Mouse (Mus musculus) neural tube, embryonic 13.5 days (tissue): ENCODE data around the gene Zfp664. TPM values are rescaled to one million over a fixed set of nuclear protein-coding genes. Genes with fewer than 3 reads are reported as not detected.

Experiments used
- ATAC-seq: fragments of 200-750 bp; cut with Nextera tagmentation; 2 replicates; pipeline ENCODE4 v1.8.0; 2017; ENCODE audit warnings: low read depth, mild to moderate bottlenecking, moderate TSS enrichment, moderate library complexity
- H3K27ac ChIP-seq: fragments of 300-500 bp; sonication (generic); replicated peaks from 2 replicates; pipeline ENCODE4 v1.5.1; 2015; ENCODE audit warnings: moderate library complexity, mild to moderate bottlenecking, inconsistent platforms
- H3K27me3 ChIP-seq: fragments of 300-500 bp; sonication (generic); 2 replicates; pipeline ENCODE4 v1.6.1; 2015; ENCODE audit warnings: mild to moderate bottlenecking, inconsistent platforms
- H3K36me3 ChIP-seq: fragments of 300-500 bp; sonication (generic); 2 replicates; pipeline ENCODE4 v1.6.1; 2015; ENCODE audit warnings: mild to moderate bottlenecking, inconsistent platforms
- H3K4me1 ChIP-seq: fragments of 300-500 bp; sonication (generic); replicated peaks from 2 replicates; pipeline ENCODE4 v1.6.1; 2015; ENCODE audit warnings: inconsistent platforms
- H3K4me2 ChIP-seq: fragments of 300-500 bp; sonication (generic); 2 replicates; pipeline ENCODE4 v1.6.1; 2015; ENCODE audit warnings: inconsistent platforms, mild to moderate bottlenecking, moderate library complexity
- H3K4me3 ChIP-seq: fragments of 300-500 bp; sonication (generic); 2 replicates; pipeline ENCODE4 v1.5.1; 2015; ENCODE audit warnings: mild to moderate bottlenecking, inconsistent platforms
- H3K9ac ChIP-seq: fragments of 300-500 bp; sonication (generic); 2 replicates; pipeline ENCODE4 v1.6.1; 2015; ENCODE audit warnings: moderate library complexity, mild to moderate bottlenecking, inconsistent platforms
- H3K9me3 ChIP-seq: fragments of 300-500 bp; sonication (generic); 2 replicates; pipeline ENCODE4 v1.6.1; 2016; ENCODE audit warnings: inconsistent platforms
- WGBS: fragments of 180-500 bp; shearing (Covaris S2); methylation state at CpG from one replicate; pipeline ENCODE4 v1.1.7; 2015; 5-methylcytosine and 5-hydroxymethylcytosine counted together
- polyA plus RNA-seq: library from polyadenylated mRNA; unstranded; fragments of >200 nt; fragmentation: Nextera tagmentation; extraction: Ambion mirVana; gene quantifications from 2 replicates; pipeline ENCODE4 v1.2.1, GENCODE M21; 2015

The Zfp664 gene
- polyA plus RNA-seq, 1 experiment from 2014 or later, result 147 TPM

DNA sequence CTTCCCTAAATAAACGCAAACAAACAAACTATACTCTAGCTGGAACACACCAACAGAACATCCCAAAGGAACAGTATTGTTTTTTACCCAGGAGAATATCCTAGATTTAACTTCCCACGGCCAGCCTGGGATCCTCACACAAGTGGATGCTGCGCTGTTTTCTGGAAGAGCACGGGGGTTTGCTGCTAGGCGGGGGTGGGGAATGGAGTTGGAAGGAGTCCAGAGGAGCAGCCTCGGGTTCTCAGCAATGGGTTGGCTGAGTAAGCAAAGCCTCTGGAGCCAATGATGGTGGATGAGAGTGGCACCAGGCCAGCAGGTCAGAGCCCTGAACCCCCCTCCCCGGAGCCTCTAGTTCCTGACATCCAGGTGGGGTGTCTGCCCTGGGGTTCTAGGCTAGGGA lies 72.1 kb downstream of the Zfp664 start:
- Histone ChIP-seq H3K27me3 (no peaks in the 10 kb centered on the region), H3K4me2 (no peak overlapping the region), H3K9ac (peak overlapping the region; percentile 31), H3K36me3 (no peaks in the 10 kb centered on the region), H3K9me3 (0 out of 2 replicates have a peak, but pooled peaks cover 4% of the 10 kb centered on the region), H3K4me1 (peaks cover 20% of the 10 kb centered on the region), H3K27ac (no peak overlapping the region), H3K4me3 (no peak overlapping the region)
- no peak for ATAC-seq
- 57% methylated on average over 7 of the region's 7 CpGs for WGBS

DNA sequence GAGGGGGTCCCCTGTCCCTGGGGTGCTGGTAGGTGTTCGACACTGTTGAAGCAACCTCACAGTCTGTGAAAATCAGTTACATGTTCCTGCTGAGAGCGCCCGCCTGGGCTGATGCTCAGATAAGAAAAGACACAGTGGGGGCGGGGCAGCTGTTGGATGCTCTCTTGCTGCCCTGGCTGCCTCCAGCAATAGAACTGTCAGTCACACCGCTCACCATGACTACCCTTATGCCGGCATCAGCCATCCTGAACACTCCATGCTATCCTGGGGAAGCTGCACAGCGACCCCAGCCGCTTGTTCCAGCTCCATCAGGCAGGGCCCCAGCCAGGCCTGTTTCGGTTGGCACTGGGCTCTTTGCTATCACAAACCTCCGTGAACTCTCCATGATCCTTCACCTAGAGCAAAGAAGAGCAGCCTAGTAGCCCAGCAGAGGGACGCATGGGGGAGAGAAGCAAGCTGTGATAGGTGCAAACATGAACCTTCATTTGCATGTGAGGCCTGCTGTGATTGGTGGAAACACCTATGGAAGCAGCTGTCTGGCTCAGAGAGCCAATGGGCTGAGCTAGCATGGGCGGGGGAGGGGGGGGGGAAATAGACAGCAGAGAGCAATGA lies 80.8 kb downstream of the Zfp664 start:
- Histone ChIP-seq H3K9me3 (peaks cover 8% of the 10 kb centered on the region; the same call in 1 of the 2 replicates), H3K9ac (no peak overlapping the region), H3K4me2 (no peak overlapping the region), H3K27ac (no peak overlapping the region), H3K27me3 (no peaks in the 10 kb centered on the region), H3K36me3 (no peaks in the 10 kb centered on the region), H3K4me3 (no peak overlapping the region), H3K4me1 (no peaks in the 10 kb centered on the region)
- no peak for ATAC-seq
- WGBS, result 68% methylated on average over 12 of the region's 12 CpGs

DNA sequence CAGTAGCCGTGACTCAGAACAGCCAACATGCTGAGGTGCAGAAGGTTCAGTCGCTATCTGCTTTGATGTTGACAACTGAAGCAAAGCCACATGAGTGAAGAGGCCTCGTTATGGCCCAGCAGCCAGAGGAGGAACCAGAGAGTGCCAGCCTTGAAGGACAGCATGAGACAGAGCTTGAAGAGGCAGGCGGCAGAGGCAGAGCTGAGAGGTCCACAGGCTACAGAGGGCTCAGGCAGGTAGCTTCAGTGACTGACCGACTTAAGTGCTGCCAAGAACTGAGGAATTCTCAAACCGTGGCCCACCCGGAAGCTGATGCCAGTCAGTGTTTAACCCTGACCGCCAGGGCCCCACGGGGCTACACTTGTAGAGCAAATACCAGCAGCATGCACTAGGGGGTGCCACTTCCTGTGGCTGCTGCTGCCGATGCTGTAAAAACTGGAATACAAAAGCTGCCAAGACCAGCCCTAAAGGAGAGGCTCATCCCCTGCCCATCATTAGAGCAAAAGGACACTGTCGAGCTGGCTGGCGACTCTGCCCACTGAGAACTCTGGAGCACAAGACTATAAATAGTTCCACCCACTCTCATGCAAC lies 81.4 kb downstream of the Zfp664 start:
- Histone ChIP-seq H3K4me3 (no peak overlapping the region), H3K9ac (no peak overlapping the region), H3K27me3 (no peaks in the 10 kb centered on the region), H3K4me1 (no peaks in the 10 kb centered on the region), H3K4me2 (no peak overlapping the region), H3K36me3 (no peaks in the 10 kb centered on the region), H3K9me3 (peaks cover 8% of the 10 kb centered on the region; the same call in 1 of the 2 replicates), H3K27ac (no peak overlapping the region)
- WGBS, result 60% methylated on average over 12 of the region's 12 CpGs
- no peak for ATAC-seq

- Histone ChIP-seq H3K27me3 (no peaks in the 10 kb centered on the region), H3K4me3 (no peak overlapping the region), H3K9me3 (peaks cover 8% of the 10 kb centered on the region; the same call in 1 of the 2 replicates), H3K9ac (no peak overlapping the region), H3K4me2 (no peak overlapping the region), H3K4me1 (no peaks in the 10 kb centered on the region), H3K36me3 (no peaks in the 10 kb centered on the region), H3K27ac (no peak overlapping the region)
- ATAC-seq, result no peak
- 81% methylated on average over 10 of the region's 10 CpGs for WGBS
Observed at GRCm38 (mm10) chr5:124944384-124944783, 81.9 kb downstream of the Zfp664 start.

DNA sequence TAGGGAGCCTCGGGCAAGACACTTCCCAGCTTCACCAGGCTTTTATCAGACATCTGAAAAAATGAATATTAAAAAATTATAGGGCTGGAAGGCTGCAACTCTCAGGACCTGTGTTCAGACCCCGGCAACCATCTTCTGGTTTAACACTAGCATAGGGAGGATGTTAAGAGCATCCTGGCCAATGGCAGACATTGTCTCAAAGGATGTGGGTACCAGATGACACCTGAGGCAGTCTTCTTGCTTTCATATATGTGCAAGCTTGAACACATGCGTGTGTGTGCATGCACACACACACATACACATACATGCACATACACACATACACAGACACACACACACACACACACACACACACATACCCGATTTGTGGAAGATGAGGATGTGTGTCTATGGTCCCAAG lies 82.6 kb downstream of the Zfp664 start:
- Histone ChIP-seq H3K9me3 (peaks cover 8% of the 10 kb centered on the region; the same call in 1 of the 2 replicates), H3K4me2 (no peak overlapping the region), H3K9ac (no peak overlapping the region), H3K27ac (no peak overlapping the region), H3K4me3 (no peak overlapping the region), H3K27me3 (no peaks in the 10 kb centered on the region), H3K4me1 (no peaks in the 10 kb centered on the region), H3K36me3 (no peaks in the 10 kb centered on the region)
- no peak for ATAC-seq
- 89% methylated on average over 4 of the region's 4 CpGs for WGBS

- WGBS, result 64% methylated on average over 13 of the region's 13 CpGs
- H3K4me1 ChIP-seq, result 0 out of 2 replicates have a peak, but pooled peaks cover 5% of the 10 kb centered on the region
- no peak for ATAC-seq
- H3K9me3 ChIP-seq, result peaks cover 8% of the 10 kb centered on the region; the same call in 1 of the 2 replicates
- H3K4me2 ChIP-seq, result no peak overlapping the region
- H3K4me3 ChIP-seq, result no peak overlapping the region
- H3K9ac ChIP-seq, result no peak overlapping the region
- H3K36me3 ChIP-seq, result no peaks in the 10 kb centered on the region
- H3K27me3 ChIP-seq, result no peaks in the 10 kb centered on the region
- H3K27ac ChIP-seq, result no peak overlapping the region
Observed at GRCm38 (mm10) chr5:124950623-124951278, 88.3 kb downstream of the Zfp664 start.

DNA sequence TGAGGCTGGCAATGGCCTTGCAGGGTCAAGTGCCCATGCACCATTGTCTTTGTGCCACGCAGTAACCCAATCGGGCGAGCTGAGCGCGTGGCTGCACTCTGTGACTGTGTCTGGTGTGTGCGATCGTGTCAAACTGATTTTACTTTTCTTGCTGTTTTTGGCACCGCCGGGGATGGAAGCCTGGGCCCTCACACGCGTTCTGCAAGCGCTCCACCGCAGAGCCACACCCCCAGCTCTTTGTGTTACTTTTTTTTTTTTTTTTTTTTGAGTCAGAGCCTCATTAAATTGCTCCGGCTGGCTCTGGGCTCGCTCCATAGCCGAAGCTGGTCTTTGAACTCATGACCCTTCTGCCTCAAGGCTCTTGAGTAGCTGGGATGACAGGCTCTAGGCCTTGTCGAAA lies 88.8 kb downstream of the Zfp664 start:
- Histone ChIP-seq H3K36me3 (no peaks in the 10 kb centered on the region), H3K4me2 (no peak overlapping the region), H3K4me3 (no peak overlapping the region), H3K9me3 (peaks cover 8% of the 10 kb centered on the region; the same call in 1 of the 2 replicates), H3K9ac (no peak overlapping the region), H3K27me3 (no peaks in the 10 kb centered on the region), H3K27ac (no peak overlapping the region), H3K4me1 (0 out of 2 replicates have a peak, but pooled peaks cover 5% of the 10 kb centered on the region)
- ATAC-seq, result no peak
- WGBS, result 66% methylated on average over 17 of the region's 17 CpGs

Other genes with a start within 250 kb of the Zfp664 start
- 38.5 and 51.4 TPM in 2 replicates for gene Atp6v0a2, start 234.1 kb upstream of the Zfp664 start, polyA plus RNA-seq
- gene Dnah10, start 137.6 kb upstream of the Zfp664 start, polyA plus RNA-seq, result 0.10 and 0.29 TPM in 2 replicates
- gene Ccdc92, start 267 bp upstream of the Zfp664 start, polyA plus RNA-seq, result 58.1 and 62.2 TPM in 2 replicates
- 7.0 and 8.5 TPM in 2 replicates for gene Rflna, start 140.5 kb downstream of the Zfp664 start, polyA plus RNA-seq